Mouse (Mus musculus) cerebellum, adult 2 months (tissue): ENCODE results near the gene Adamtsl2. TPM values are rescaled to one million over a fixed set of nuclear protein-coding genes. Genes with fewer than 3 reads are reported as not detected.

ENCODE experiments used
- DNase-seq, 2 experiments: peaks; one replicate each; pipeline ENCODE4 v3.0.0; 2021
- H3K27ac ChIP-seq: fragments of 200-500 bp; 2 replicates; pipeline ENCODE4 v1.5.1; 2012; ENCODE audit warnings: low read length, control low read depth, inconsistent platforms; ENCODE audit not compliant: insufficient read depth
- H3K27me3 ChIP-seq: fragments of 200-500 bp; 2 replicates; pipeline ENCODE4 v1.6.1; 2012; ENCODE audit warnings: inconsistent platforms, mild to moderate bottlenecking, low read length, moderate library complexity; ENCODE audit not compliant: control insufficient read depth, insufficient read depth
- H3K4me1 ChIP-seq: fragments of 200-500 bp; 2 replicates; pipeline ENCODE4 v1.6.1; 2011; ENCODE audit warnings: low read length; ENCODE audit not compliant: control insufficient read depth, insufficient read depth
- H3K4me3 ChIP-seq: fragments of 200-500 bp; replicated peaks from 2 replicates; pipeline ENCODE3; 2011; ENCODE audit warnings: mild to moderate bottlenecking, low read depth, low read length, control low read depth; ENCODE audit not compliant: insufficient read depth
- CTCF ChIP-seq: fragments of 200-500 bp; IDR thresholded peaks from 2 replicates; pipeline ENCODE4 v1.5.1; 2011; ENCODE audit warnings: low read depth, mild to moderate bottlenecking, control low read depth, low read length, moderate library complexity, borderline replicate concordance; ENCODE audit not compliant: insufficient read depth
- POLR2A ChIP-seq: fragments of 200-500 bp; IDR thresholded peaks from 2 replicates; pipeline ENCODE4 v1.6.1; 2011; ENCODE audit warnings: low read length, control low read depth, borderline replicate concordance; ENCODE audit not compliant: insufficient read depth
- WGBS: fragments of 180-500 bp; shearing (Covaris S2); methylation state at CpG from one replicate; pipeline ENCODE4 v1.1.7; 2018; 5-methylcytosine and 5-hydroxymethylcytosine counted together
- polyA plus RNA-seq: library from polyadenylated mRNA; depleted of rRNA; stranded (reverse); fragments of >200 nt; gene quantifications from 2 replicates; pipeline ENCODE4 v1.2.3, GENCODE M21; 2012

Gene Adamtsl2
- polyA plus RNA-seq, 1 experiment: 4.1 TPM

DNA sequence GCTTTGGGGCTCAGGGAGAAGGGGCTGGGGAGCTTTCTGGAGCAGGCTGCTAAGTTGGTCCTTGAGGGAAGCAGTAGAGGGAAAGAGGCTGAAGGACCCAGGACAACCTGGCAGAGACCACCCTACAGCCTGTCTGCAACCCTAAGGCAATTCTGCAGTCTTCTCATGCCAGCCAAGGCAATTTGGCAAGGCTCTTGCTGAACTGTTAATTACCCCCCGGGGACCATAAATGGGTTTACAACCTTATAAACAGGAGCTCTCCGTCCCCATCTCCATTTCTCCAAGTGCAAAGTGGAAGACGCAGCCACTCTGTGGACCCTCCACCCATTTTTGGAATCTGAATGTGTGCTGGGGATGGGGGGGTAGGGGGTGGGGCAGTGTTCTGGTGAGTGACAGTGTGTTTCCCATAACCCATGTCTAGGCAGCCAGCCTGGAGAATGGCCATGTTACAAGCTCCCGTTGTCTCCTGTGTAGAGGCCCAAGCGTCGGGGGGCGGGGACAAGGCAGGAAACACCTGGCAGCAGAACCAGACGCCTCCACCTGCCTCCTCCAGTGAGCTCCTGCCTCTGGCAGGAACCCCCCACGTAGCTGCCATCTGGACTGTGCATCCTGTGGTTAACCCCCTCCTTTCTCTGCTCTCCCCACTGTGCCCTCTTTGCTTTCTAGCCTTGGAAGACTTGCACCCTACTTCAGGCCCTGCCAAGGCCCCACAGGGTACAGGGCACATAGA, 42.6 kb downstream of the Adamtsl2 start:
- DNase-seq: peak; percentile 35 to 43
- H3K27ac ChIP-seq: no peak overlapping the region
- TF ChIP-seq POLR2A (no peak), CTCF (no peak)
- WGBS: 10% methylated on average over 9 of the region's 9 CpGs
- no peaks in the 10 kb centered on the region for H3K27me3 ChIP-seq
- H3K4me1 ChIP-seq: peaks cover 9% of the 10 kb centered on the region; the same call in 1 of the 2 replicates
- no peak overlapping the region for H3K4me3 ChIP-seq

DNA sequence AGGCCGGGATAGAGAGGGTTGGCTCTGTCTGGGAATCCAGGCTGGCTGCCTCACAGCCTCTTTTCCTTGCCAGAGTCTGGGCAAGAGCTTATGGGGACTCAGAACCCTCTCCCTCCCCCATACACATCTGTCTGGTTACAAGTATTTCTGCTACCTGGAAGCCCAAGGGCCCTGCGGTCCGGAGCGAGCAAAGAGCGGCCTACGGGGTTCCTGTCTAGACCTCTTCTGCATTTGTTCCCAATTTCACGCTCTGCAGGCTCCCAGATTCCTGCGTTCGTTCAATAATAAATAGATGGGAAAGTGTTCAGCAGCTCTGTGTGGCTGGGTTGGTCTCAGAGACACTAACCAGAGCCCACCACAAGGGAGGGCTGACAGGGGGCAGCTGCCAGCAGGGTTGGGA, 43.4 kb downstream of the Adamtsl2 start:
- Histone ChIP-seq H3K27me3 (no peaks in the 10 kb centered on the region), H3K4me3 (no peak overlapping the region), H3K4me1 (peaks cover 9% of the 10 kb centered on the region; the same call in 1 of the 2 replicates), H3K27ac (no peak overlapping the region)
- no peak for DNase-seq
- 64% methylated on average over 9 of the region's 9 CpGs for WGBS
- TF ChIP-seq POLR2A: no peak
- no peak for TF ChIP-seq CTCF

DNA sequence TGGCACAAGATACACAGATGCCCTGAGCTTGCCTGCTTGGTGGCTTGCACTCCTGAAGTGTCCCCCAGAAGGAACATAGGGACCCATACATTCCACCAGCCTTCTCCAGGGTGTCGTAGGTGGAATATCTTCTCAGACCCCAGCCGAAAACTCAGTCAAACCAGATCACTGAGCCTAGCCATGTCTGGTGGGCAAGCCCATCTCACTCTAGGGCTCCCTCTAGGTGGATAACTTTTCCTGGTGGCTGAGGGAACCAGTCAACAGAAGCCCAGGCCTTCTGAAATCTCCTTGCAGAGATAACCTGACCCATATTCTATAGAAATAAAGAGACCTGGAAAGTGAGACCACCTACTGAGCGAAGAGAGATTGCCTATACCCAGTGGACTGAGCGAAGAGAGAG, 43.9 kb downstream of the Adamtsl2 start:
- H3K4me1 ChIP-seq: peaks cover 9% of the 10 kb centered on the region; the same call in 1 of the 2 replicates
- WGBS: 95% methylated on average over 4 of the region's 4 CpGs
- H3K4me3 ChIP-seq: no peak overlapping the region
- no peak overlapping the region for H3K27ac ChIP-seq
- H3K27me3 ChIP-seq: no peaks in the 10 kb centered on the region
- no peak for DNase-seq
- TF ChIP-seq CTCF (no peak), POLR2A (no peak)

DNA sequence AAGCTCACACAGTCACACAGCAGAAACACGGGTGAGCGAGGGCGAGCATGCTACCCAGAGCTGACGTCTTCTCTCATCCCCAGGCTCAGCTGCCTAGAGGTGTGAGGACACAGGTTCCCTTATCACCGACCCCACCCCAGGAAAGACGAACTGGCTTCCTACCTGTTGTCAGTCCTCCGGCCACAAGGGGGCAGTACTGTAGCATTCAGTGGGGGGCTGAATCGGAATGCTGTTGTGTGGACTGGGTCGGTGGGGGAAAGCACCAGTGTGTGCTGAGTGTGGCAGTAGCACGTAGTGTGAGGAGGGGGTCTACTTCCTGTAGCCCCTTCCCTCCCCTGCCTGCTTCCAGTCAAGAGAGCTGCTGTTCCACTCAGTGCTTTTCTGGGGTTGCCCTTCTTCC, 46.8 kb downstream of the Adamtsl2 start:
- WGBS: 53% methylated on average over 10 of the region's 10 CpGs
- Histone ChIP-seq H3K27ac (no peak overlapping the region), H3K27me3 (no peaks in the 10 kb centered on the region), H3K4me3 (no peak overlapping the region), H3K4me1 (peaks cover 9% of the 10 kb centered on the region; the same call in 1 of the 2 replicates)
- DNase-seq: peak in 1 of 2 experiments; percentile 41
- TF ChIP-seq POLR2A (no peak), CTCF (peak; percentile 80)

DNA sequence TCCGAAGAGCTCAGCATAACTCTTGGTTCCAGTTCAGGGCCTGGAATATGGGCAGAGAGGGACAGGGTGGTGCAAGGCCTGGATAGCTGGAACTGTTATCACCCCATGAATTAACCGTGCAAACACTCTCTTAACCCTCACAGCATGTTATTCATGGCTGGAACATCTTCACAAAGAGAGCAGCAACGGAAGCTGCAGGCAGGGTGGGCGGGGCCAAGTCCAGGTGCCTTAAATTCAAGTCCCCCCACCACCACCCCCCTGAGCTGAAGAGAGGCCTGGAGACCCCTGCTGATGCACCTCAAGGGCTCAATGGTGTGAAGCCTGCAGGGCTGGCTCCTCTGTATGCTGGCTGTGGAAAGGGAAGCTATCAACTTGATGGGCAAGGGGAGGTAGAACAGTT, 47.3 kb downstream of the Adamtsl2 start:
- TF ChIP-seq CTCF: no peak
- TF ChIP-seq POLR2A: no peak
- no peak for DNase-seq
- peaks cover 8% of the 10 kb centered on the region; the same call in 1 of the 2 replicates for H3K4me1 ChIP-seq
- 78% methylated on average over 4 of the region's 4 CpGs for WGBS
- no peaks in the 10 kb centered on the region for H3K27me3 ChIP-seq
- no peak overlapping the region for H3K27ac ChIP-seq
- H3K4me3 ChIP-seq: no peak overlapping the region

DNA sequence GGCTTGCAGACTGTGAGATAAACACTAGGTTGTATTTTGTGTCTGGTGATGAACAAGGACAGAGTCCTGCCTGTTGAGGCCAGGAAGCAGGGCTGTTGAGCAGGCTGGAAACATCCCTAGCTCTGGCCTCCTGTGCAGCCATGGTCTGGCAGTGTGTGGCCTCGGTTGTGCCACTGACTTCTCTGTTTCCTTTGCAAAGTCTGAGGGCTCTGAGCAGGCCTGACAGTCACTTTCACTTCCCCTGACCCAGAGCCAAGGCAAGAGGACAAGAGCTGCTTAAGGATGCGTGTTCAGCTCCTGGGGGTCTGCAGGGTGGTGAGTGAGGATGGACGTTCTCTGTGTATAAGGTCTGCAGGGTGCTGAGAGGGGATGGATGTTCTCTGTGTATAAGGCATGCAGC, 49.8 kb downstream of the Adamtsl2 start:
- no peaks in the 10 kb centered on the region for H3K27me3 ChIP-seq
- WGBS: 64% methylated on average over 3 of the region's 3 CpGs
- no peak for DNase-seq
- no peaks in the 10 kb centered on the region for H3K4me1 ChIP-seq
- no peak for TF ChIP-seq POLR2A
- TF ChIP-seq CTCF: no peak
- no peak overlapping the region for H3K4me3 ChIP-seq
- H3K27ac ChIP-seq: no peak overlapping the region

DNA sequence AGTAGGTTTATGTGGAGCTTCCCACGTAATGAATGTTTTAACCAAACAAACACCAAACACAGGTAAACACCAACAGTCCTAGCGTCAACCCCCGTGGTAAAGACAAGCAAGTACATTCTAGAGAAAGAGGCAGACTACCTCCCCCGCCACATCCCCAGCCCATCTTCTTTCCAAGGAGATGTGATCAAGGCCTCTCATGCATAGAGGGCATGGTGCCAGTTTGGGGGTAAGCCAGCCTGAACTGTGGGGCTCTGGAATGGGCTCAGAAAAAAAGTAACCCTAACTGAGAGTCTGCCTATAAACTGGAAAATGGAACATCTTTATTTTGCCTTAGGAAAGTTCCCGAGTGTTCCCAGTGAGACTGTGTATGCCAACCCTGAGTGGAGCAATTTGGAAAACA, 56.8 kb downstream of the Adamtsl2 start:
- Histone ChIP-seq H3K4me1 (no peaks in the 10 kb centered on the region), H3K27me3 (no peaks in the 10 kb centered on the region), H3K27ac (no peak overlapping the region), H3K4me3 (no peak overlapping the region)
- DNase-seq: no peak
- TF ChIP-seq POLR2A (no peak), CTCF (no peak)
- 39% methylated on average over 5 of the region's 5 CpGs for WGBS

DNA sequence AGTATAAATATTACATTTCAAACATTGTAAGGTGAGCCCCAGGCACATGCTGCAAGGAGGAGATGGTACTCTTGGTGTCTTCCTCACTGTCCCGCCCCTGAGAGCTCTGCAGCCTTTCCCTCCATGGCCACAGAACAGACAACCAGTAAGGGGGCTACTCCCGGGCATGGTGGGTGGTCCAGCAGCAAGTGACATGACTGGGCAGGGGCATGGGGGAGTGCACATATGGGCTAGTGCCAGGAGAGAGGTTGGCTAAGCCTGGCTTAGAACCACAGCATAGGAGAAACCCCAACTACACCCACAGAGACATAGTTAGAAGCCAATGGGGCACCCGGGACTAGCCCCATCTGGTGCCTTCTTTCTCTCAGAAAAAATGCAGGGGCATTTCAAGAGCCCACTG, 57.2 kb downstream of the Adamtsl2 start:
- TF ChIP-seq CTCF (no peak), POLR2A (no peak)
- DNase-seq: no peak
- WGBS: 45% methylated on average over 3 of the region's 3 CpGs
- H3K27ac ChIP-seq: no peak overlapping the region
- no peaks in the 10 kb centered on the region for H3K27me3 ChIP-seq
- H3K4me1 ChIP-seq: no peaks in the 10 kb centered on the region
- H3K4me3 ChIP-seq: no peak overlapping the region

DNA sequence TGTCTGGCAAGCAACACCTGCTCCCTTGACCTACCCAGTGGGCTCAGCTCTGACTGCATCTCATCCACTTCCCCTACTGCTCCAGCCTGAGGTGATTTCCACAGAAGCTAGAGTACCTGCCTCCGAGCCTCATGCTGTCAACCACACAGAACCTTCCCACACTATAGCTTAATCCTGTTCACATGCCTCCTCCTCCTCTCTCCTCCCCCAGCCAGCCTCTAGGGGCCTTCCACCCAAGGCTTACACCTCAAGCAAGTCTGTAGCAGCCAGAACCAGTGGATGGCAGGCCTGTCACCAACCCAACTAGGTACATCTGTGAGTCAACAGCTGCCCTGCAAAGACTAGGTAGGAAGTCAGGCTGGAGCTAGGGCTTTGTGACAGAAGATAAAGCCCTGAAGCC, 57.6 kb downstream of the Adamtsl2 start:
- Histone ChIP-seq H3K27ac (no peak overlapping the region), H3K4me3 (no peak overlapping the region), H3K27me3 (no peaks in the 10 kb centered on the region), H3K4me1 (no peaks in the 10 kb centered on the region)
- no peak for DNase-seq
- TF ChIP-seq POLR2A: no peak
- 53% methylated on average over 1 of the region's 1 CpGs for WGBS
